In genomic region chr12:116813012-116813411, GRCm38 (mm10) we compare ENCODE assay signal across 19 mouse cellular contexts.
DNase-seq lines count a peak whose midpoint lies in the region; ATAC-seq and TF ChIP-seq lines count a peak whose summit lies in the region.
"Had no signal": no experiment of that assay in that cellular context is flagged by ENCODE, and none has a peak within 500 bp of the region (broad histone marks: within the 10 kb centered on the region; RNA-seq: fewer than 3 reads in every experiment).

No protein-coding gene starts in this region.

- H3K4me3 ChIP-seq in heart, embryonic 12.5 days, result no peak overlapping the region
- no peak overlapping the region for H3K4me3 ChIP-seq in layer of hippocampus, adult 2 months
- no peak overlapping the region for H3K4me3 ChIP-seq in hindbrain, embryonic 13.5 days
- H3K4me3 ChIP-seq in kidney, adult 2 months (ENCODE audit: insufficient read depth, low read depth, low read length), result no peak overlapping the region
- H3K4me3 ChIP-seq: embryonic facial prominence, embryonic 13.5 days; hindbrain, embryonic 12.5 days had no signal

- no peaks in the 10 kb centered on the region for H3K27me3 ChIP-seq in heart, embryonic 12.5 days (replicated peaks)
- no peaks in the 10 kb centered on the region for H3K27me3 ChIP-seq in hindbrain, embryonic 13.5 days
- no peaks in the 10 kb centered on the region for H3K27me3 ChIP-seq in kidney, adult 2 months (replicated peaks; ENCODE audit: control insufficient read depth, insufficient read depth, low read length)
- H3K27me3 ChIP-seq: embryonic facial prominence, embryonic 13.5 days; hindbrain, embryonic 12.5 days; Patski had no signal

- 81% methylated on average over 5 of the region's 5 CpGs for WGBS in heart, embryonic 12.5 days
- 64% methylated on average over 5 of the region's 5 CpGs for WGBS in hindbrain, embryonic 13.5 days
- WGBS in kidney, adult 2 months, result 88% methylated on average over 5 of the region's 5 CpGs

- intact Hi-C loops in left cerebral cortex, postnatal 25 days (cut with DNase I), result no loop called here

- no peak for TF ChIP-seq CTCF in layer of hippocampus, adult 2 months (conservative IDR thresholded peaks at IDR 0.05)
- no peak for TF ChIP-seq CTCF in kidney, adult 2 months (conservative IDR thresholded peaks at IDR 0.05; ENCODE audit: insufficient read depth, insufficient read length, low read depth, low read length)

- no peak for TF ChIP-seq POLR2A in kidney, adult 2 months (IDR thresholded peaks at IDR 0.05; ENCODE audit: low read depth, low read length)

- H3K4me1 ChIP-seq in heart, embryonic 12.5 days (replicated peaks), result no peaks in the 10 kb centered on the region
- no peaks in the 10 kb centered on the region for H3K4me1 ChIP-seq in hindbrain, embryonic 13.5 days (replicated peaks)
- H3K4me1 ChIP-seq in kidney, adult 2 months (ENCODE audit: control insufficient read depth, insufficient read depth, low read length), result no peaks in the 10 kb centered on the region
- H3K4me1 ChIP-seq: embryonic facial prominence, embryonic 13.5 days; hindbrain, embryonic 12.5 days had no signal

- no peak overlapping the region for H3K27ac ChIP-seq in heart, embryonic 12.5 days (ENCODE audit: poor library complexity, severe bottlenecking)
- H3K27ac ChIP-seq in layer of hippocampus, adult 2 months, result peak overlapping the region; percentile 24
- no peak overlapping the region for H3K27ac ChIP-seq in hindbrain, embryonic 13.5 days
- no peak overlapping the region for H3K27ac ChIP-seq in kidney, adult 2 months (ENCODE audit: insufficient read depth, low read depth, low read length)
- H3K27ac ChIP-seq: embryonic facial prominence, embryonic 13.5 days; hindbrain, embryonic 12.5 days; kidney, postnatal 0 days had no signal

- ATAC-seq in heart, embryonic 12.5 days (ENCODE audit: insufficient number of reproducible peaks, low FRiP score), result no peak
- no peak for ATAC-seq in hindbrain, embryonic 13.5 days (ENCODE audit: low FRiP score)
- ATAC-seq: activated CD4-positive, CD25-positive, alpha-beta regulatory T cell, adult 4 months; intestine, embryonic 16.5 days; Patski had no signal

- H3K9ac ChIP-seq in heart, embryonic 12.5 days, result no peak overlapping the region
- no peak overlapping the region for H3K9ac ChIP-seq in hindbrain, embryonic 13.5 days
- H3K9ac ChIP-seq: embryonic facial prominence, embryonic 13.5 days; hindbrain, embryonic 12.5 days had no signal

- H3K4me2 ChIP-seq in heart, embryonic 12.5 days, result no peak overlapping the region
- H3K4me2 ChIP-seq in hindbrain, embryonic 13.5 days, result no peak overlapping the region
- H3K4me2 ChIP-seq: embryonic facial prominence, embryonic 13.5 days; hindbrain, embryonic 12.5 days had no signal

- DNase-seq in heart, adult 11 months, result peak; percentile 5
- DNase-seq in right cerebral cortex, adult 18-20 months, result peak; percentile 73
- DNase-seq in right cerebral cortex, postnatal 4 days, result no peak
- DNase-seq in layer of hippocampus, adult 2 months (ENCODE audit: low spot score in 2 of 2), result peak; percentile 27 to 71
- peak; percentile 34 to 95 for DNase-seq in left cerebral cortex, postnatal 25 days (ENCODE audit: low spot score in 2 of 2)
- DNase-seq in kidney, adult 2 months, result no peak
- DNase-seq: adrenal gland, postnatal 25 days; cerebellum, adult 9-10 months; gastrocnemius, postnatal 14 days; right cerebral cortex, postnatal 14 days; thymus, postnatal 36 days had no signal

- H3K36me3 ChIP-seq in heart, embryonic 12.5 days, result no peaks in the 10 kb centered on the region
- no peaks in the 10 kb centered on the region for H3K36me3 ChIP-seq in hindbrain, embryonic 13.5 days
- no peaks in the 10 kb centered on the region for H3K36me3 ChIP-seq in kidney, adult 2 months (ENCODE audit: control insufficient read depth, insufficient read depth, low read length)
- H3K36me3 ChIP-seq: embryonic facial prominence, embryonic 13.5 days; hindbrain, embryonic 12.5 days had no signal

- H3K9me3 ChIP-seq in heart, embryonic 12.5 days (replicated peaks), result no peaks in the 10 kb centered on the region
- H3K9me3 ChIP-seq in hindbrain, embryonic 13.5 days, result no peaks in the 10 kb centered on the region
- H3K9me3 ChIP-seq: embryonic facial prominence, embryonic 13.5 days; hindbrain, embryonic 12.5 days had no signal

Comparison
In these comparisons a context has a peak if more than half of its experiments do, and no peak if none do; other contexts are left out.
1. DNase-seq: peak in heart, adult 11 months (single experiment), right cerebral cortex, adult 18-20 months (single experiment), layer of hippocampus, adult 2 months (2 of 2) and left cerebral cortex, postnatal 25 days (2 of 2); none in right cerebral cortex, postnatal 4 days (single experiment) and kidney, adult 2 months (single experiment).